Mouse (Mus musculus): ENCODE data around the gene Ripor2. TPM values are rescaled to one million over a fixed set of nuclear protein-coding genes. Genes with fewer than 3 reads are reported as not detected.

Gene Ripor2
- polyA plus RNA-seq (2017; shearing (Covaris generic)): 494 TPM

GRCm38 (mm10) chr13:24581833-24582232, at the start of gene Ripor2:
Gene Ripor2, plus strand, starts transcription at chr13:24582189.

GRCm38 (mm10) chr13:24741028-24741427, 159.0 kb downstream of the Ripor2 start, which contains the start of gene Armh2:
Gene Armh2, plus strand, starts transcription at chr13:24741232.

GRCm38 (mm10) chr13:24761403-24762227, 179.6 kb downstream of the Ripor2 start, which contains the start of gene Gmnn:
Gene Gmnn, minus strand, starts transcription at chr13:24761923.

Other genes starting within 250 kb of the Ripor2 start
- gene Armh2, start 159.0 kb downstream of the Ripor2 start, polyA plus RNA-seq (2017; shearing (Covaris generic)): not detected
- gene Gmnn, start 179.7 kb downstream of the Ripor2 start, polyA plus RNA-seq (2017; shearing (Covaris generic)): 21.0 TPM
- 27.4 TPM for gene BC005537, start 219.5 kb downstream of the Ripor2 start, polyA plus RNA-seq (2017; shearing (Covaris generic))
- 36.2 TPM for gene Acot13, start 249.4 kb downstream of the Ripor2 start, polyA plus RNA-seq (2017; shearing (Covaris generic))
- gene Tdp2, start 249.5 kb downstream of the Ripor2 start, polyA plus RNA-seq (2017; shearing (Covaris generic)): 132 TPM

Measured in naive thymus-derived CD4-positive, alpha-beta T cell, adult 5 months (primary cell).